In the genomic region with DNA sequence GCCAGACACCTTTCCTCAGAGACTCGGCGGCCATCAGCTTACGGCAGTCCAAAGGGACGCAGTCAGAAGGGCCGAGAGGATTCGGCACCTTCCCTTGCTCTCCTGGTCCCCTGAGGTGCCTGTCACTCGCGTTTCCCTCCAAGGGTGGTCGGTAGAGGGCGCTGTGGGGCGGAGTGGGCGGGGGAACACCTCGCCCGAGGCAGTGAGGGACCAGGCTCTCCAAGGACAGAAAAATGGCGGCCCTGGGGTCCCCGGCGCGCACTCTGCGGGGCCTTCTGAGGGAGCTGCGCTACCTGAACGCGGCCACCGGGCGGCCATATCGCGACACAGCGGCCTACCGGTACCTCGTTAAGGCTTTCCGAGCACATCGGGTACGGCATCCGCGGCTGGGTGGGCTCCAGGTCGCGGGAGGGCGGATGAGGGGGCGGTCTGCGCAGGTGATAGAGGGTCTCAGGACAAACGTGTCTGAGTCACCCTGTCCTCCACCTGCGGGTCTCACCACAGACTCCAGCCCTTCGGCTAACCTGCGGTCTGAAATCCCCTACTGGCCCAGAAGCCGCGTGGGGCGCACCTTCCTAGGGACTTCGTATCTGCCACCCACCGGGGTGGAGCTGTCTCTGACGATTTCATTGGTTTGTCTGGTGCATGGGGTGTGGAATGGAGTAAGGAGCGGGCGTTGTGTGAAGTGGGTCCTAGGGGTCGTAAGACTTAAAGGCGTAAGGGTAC, we compare ENCODE assay signal across 8 mouse cellular contexts. TPM values are rescaled to one million over a fixed set of nuclear protein-coding genes. Genes with fewer than 3 reads are reported as not detected.
DNase-seq lines count a peak whose midpoint lies in the region; ATAC-seq lines count a peak whose summit lies in the region.

No protein-coding gene starts in this region.

- H3K27ac ChIP-seq in intestine, embryonic 15.5 days = peak overlapping the region; percentile 97

- peak; percentile 84 for ATAC-seq in intestine, embryonic 15.5 days
- peak; percentile 72 for ATAC-seq in megakaryocyte-erythroid progenitor cell, adult 5-6 weeks (replicated peaks; ENCODE audit: low FRiP score, low TSS enrichment, poor library complexity, severe bottlenecking)

- under 1% methylated on average over 53 of the region's 53 CpGs for WGBS in intestine, embryonic 15.5 days

- H3K9ac ChIP-seq in intestine, embryonic 15.5 days = peak overlapping the region; percentile 90

- no peaks in the 10 kb centered on the region for H3K4me1 ChIP-seq in intestine, embryonic 15.5 days (replicated peaks)

- intact Hi-C loops in left cerebral cortex, postnatal 14 days (cut with DNase I) = loop anchor here (2.0 to 10.0 kb wide), 3 partner anchors 14 to 160 kb away; no protein-coding TSS in a partner anchor

- H3K9me3 ChIP-seq in intestine, embryonic 15.5 days = no peaks in the 10 kb centered on the region

- peak overlapping the region; percentile 56 for H3K4me2 ChIP-seq in intestine, embryonic 15.5 days (replicated peaks)

- peaks cover under 1% of the 10 kb centered on the region; the same call in 1 of the 2 replicates for H3K36me3 ChIP-seq in intestine, embryonic 15.5 days

- H3K4me3 ChIP-seq in intestine, embryonic 15.5 days (replicated peaks) = peak overlapping the region; percentile 74

- H3K27me3 ChIP-seq in intestine, embryonic 15.5 days (replicated peaks) = no peaks in the 10 kb centered on the region

- DNase-seq in adrenal gland, adult 2 months = peak; percentile 99
- DNase-seq in embryo, embryonic 11 days = peak; percentile 95
- peak; percentile 96 for DNase-seq in gastrocnemius, postnatal 25 days
- DNase-seq in left cerebral cortex, postnatal 14 days (ENCODE audit: low spot score in 2 of 2) = peak; percentile 93 to 95
- DNase-seq in right cerebral cortex, postnatal 14 days = peak; percentile 98
- DNase-seq in urinary bladder, postnatal 25 days (ENCODE audit: low spot score) = peak; percentile 100

RNA-seq across cellular contexts. Expression of a gene that starts 1.5 kb away (rescaled TPM):
- 100 to 1,000 TPM in 1 of 2 experiments, 10 to 100 TPM in 1; 82.5 to 132 TPM for total RNA-seq in adrenal gland, adult 2 months (2021)
- polyA plus RNA-seq in adrenal gland, adult 2 months (2012; rRNA removed) = 564 and 655 TPM in 2 replicates
- 100 to 1,000 TPM; 167 to 170 TPM for total RNA-seq in gastrocnemius, postnatal 25 days (2021)
- polyA plus RNA-seq in intestine, embryonic 15.5 days (2015; fragmentation: Nextera tagmentation; extraction: Ambion mirVana) = 170 and 176 TPM in 2 replicates
- 10 to 100 TPM; 51.9 to 54.4 TPM for total RNA-seq in left cerebral cortex, postnatal 14 days (2021)
- total RNA-seq in megakaryocyte-erythroid progenitor cell, adult 5-6 weeks (2014; fragmentation: Nextera tagmentation) = 113 and 175 TPM in 2 replicates
- 34.6 and 43.6 TPM in 2 replicates for total RNA-seq in megakaryocyte-erythroid progenitor cell, adult 5-6 weeks (2017)

RNA-seq across cellular contexts. Expression of a gene that starts 16.3 kb away (rescaled TPM):
- 100 to 1,000 TPM; 121 to 164 TPM for total RNA-seq in adrenal gland, adult 2 months (2021)
- 34.1 and 34.9 TPM in 2 replicates for polyA plus RNA-seq in adrenal gland, adult 2 months (2012; rRNA removed)
- 10 to 100 TPM; 97.7 to 97.8 TPM for total RNA-seq in gastrocnemius, postnatal 25 days (2021)
- polyA plus RNA-seq in intestine, embryonic 15.5 days (2015; fragmentation: Nextera tagmentation; extraction: Ambion mirVana) = 29.2 and 29.6 TPM in 2 replicates
- total RNA-seq in left cerebral cortex, postnatal 14 days (2021) = 100 to 1,000 TPM; 152 to 154 TPM
- total RNA-seq in megakaryocyte-erythroid progenitor cell, adult 5-6 weeks (2014; fragmentation: Nextera tagmentation) = 203 and 217 TPM in 2 replicates
- 248 and 278 TPM in 2 replicates for total RNA-seq in megakaryocyte-erythroid progenitor cell, adult 5-6 weeks (2017)

Comparison
In these comparisons a context has a peak if more than half of its experiments do, and no peak if none do; other contexts are left out.
1. Peak in every context shown above with its lines: DNase-seq, ATAC-seq, H3K4me3 ChIP-seq and H3K27ac ChIP-seq.